Mouse (Mus musculus): Measurements from ENCODE around the gene Hnrnpf. TPM values are rescaled to one million over a fixed set of nuclear protein-coding genes. Genes with fewer than 3 reads are reported as not detected.

The Hnrnpf gene
- polyA plus RNA-seq, 1 experiment from 2014 or later, result 270 TPM

DNA sequence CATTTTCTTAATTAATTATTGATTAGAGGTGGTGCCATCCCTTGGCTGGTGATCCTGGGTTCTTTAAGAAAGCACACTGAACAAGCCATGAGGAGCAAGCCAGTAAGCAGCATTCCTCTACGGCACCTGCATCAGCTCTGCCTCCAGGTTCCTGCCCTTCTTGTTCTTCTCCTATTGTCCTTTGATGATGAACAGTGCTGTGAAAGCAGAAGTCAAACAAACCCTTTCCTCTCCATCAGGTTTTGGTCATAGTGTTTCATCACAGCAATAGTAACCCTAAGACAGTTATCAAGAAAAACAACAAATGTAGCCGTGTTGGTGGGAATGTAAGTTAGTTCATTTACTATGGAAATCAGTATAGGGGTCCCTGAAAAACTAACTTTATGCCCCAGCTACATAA, 6.7 kb upstream of the Hnrnpf start:
- H3K9me3 ChIP-seq, result no peaks in the 10 kb centered on the region
- no peak overlapping the region for H3K27ac ChIP-seq (replicated peaks)
- H3K4me1 ChIP-seq (replicated peaks), result no peaks in the 10 kb centered on the region
- H3K27me3 ChIP-seq, result no peaks in the 10 kb centered on the region
- no peak for ATAC-seq (ENCODE audit: low FRiP score, low read depth)
- H3K4me3 ChIP-seq, result no peak overlapping the region
- no peak overlapping the region for H3K9ac ChIP-seq
- no peaks in the 10 kb centered on the region for H3K36me3 ChIP-seq
- 92% methylated on average over 2 of the region's 2 CpGs for WGBS
- no peak overlapping the region for H3K4me2 ChIP-seq

- ATAC-seq (ENCODE audit: low FRiP score, low read depth), result no peak
- Histone ChIP-seq H3K9me3 (no peaks in the 10 kb centered on the region), H3K9ac (no peak overlapping the region), H3K36me3 (no peaks in the 10 kb centered on the region), H3K4me3 (no peak overlapping the region), H3K27me3 (no peaks in the 10 kb centered on the region), H3K27ac (replicated peaks) (no peak overlapping the region), H3K4me1 (replicated peaks) (no peaks in the 10 kb centered on the region), H3K4me2 (no peak overlapping the region)
- WGBS, result 82% methylated on average over 5 of the region's 5 CpGs
Observed at GRCm38 (mm10) chr6:117897800-117898199, 2.3 kb upstream of the Hnrnpf start.

- ATAC-seq (ENCODE audit: low FRiP score, low read depth), result no peak
- Histone ChIP-seq H3K27ac (replicated peaks) (no peak overlapping the region), H3K4me1 (replicated peaks) (peaks cover 9% of the 10 kb centered on the region), H3K27me3 (no peaks in the 10 kb centered on the region), H3K9me3 (no peaks in the 10 kb centered on the region), H3K36me3 (no peaks in the 10 kb centered on the region), H3K9ac (no peak overlapping the region), H3K4me3 (no peak overlapping the region), H3K4me2 (no peak overlapping the region)
- 78% methylated on average over 9 of the region's 9 CpGs for WGBS
Observed at GRCm38 (mm10) chr6:117901510-117902402, 1.6 kb downstream of the Hnrnpf start.

GRCm38 (mm10) chr6:117902556-117902955, 2.4 kb downstream of the Hnrnpf start:
- H3K9ac ChIP-seq, result no peak overlapping the region
- WGBS, result 81% methylated on average over 4 of the region's 4 CpGs
- no peak overlapping the region for H3K4me3 ChIP-seq
- peaks cover 9% of the 10 kb centered on the region for H3K4me1 ChIP-seq (replicated peaks)
- no peaks in the 10 kb centered on the region for H3K27me3 ChIP-seq
- H3K27ac ChIP-seq (replicated peaks), result no peak overlapping the region
- ATAC-seq (ENCODE audit: low FRiP score, low read depth), result no peak
- no peaks in the 10 kb centered on the region for H3K9me3 ChIP-seq
- H3K36me3 ChIP-seq, result no peaks in the 10 kb centered on the region
- no peak overlapping the region for H3K4me2 ChIP-seq

DNA sequence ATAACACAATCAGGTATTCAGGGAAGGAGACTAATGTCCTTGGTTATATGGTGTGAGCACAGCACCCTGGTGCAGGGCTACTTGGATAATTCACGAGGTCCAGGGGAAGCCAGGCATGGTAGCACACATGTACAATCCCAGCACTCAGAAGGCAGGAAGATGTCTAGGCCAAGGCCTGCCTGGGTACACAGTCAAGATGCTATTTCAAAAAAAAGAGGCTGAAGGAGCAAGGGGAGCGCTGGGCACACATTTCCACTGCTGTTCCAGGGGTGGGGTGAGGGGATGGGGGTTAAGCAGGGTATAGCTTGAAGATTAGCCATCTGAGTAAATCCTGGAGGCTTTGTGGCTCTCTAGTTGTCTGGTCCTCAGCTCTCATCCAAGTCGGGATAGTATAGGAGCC, 3.7 kb downstream of the Hnrnpf start:
- Histone ChIP-seq H3K27ac (replicated peaks) (no peak overlapping the region), H3K4me2 (no peak overlapping the region), H3K27me3 (no peaks in the 10 kb centered on the region), H3K9me3 (no peaks in the 10 kb centered on the region), H3K4me1 (replicated peaks) (peaks cover 22% of the 10 kb centered on the region), H3K9ac (no peak overlapping the region), H3K36me3 (no peaks in the 10 kb centered on the region), H3K4me3 (no peak overlapping the region)
- 83% methylated on average over 3 of the region's 3 CpGs for WGBS
- ATAC-seq (ENCODE audit: low FRiP score, low read depth), result no peak

- peak overlapping the region; percentile 53 for H3K9ac ChIP-seq
- ATAC-seq (ENCODE audit: low FRiP score, low read depth), result no peak
- H3K4me3 ChIP-seq, result peak overlapping the region; percentile 100
- peak overlapping the region; percentile 62 for H3K4me2 ChIP-seq
- H3K36me3 ChIP-seq, result no peaks in the 10 kb centered on the region
- H3K27ac ChIP-seq (replicated peaks), result peak overlapping the region; percentile 77
- no peaks in the 10 kb centered on the region for H3K27me3 ChIP-seq
- WGBS, result 30% methylated on average over 4 of the region's 4 CpGs
- H3K4me1 ChIP-seq (replicated peaks), result peaks cover 26% of the 10 kb centered on the region
- H3K9me3 ChIP-seq, result no peaks in the 10 kb centered on the region
Observed at GRCm38 (mm10) chr6:117905260-117905930, 5.3 kb downstream of the Hnrnpf start.

DNA sequence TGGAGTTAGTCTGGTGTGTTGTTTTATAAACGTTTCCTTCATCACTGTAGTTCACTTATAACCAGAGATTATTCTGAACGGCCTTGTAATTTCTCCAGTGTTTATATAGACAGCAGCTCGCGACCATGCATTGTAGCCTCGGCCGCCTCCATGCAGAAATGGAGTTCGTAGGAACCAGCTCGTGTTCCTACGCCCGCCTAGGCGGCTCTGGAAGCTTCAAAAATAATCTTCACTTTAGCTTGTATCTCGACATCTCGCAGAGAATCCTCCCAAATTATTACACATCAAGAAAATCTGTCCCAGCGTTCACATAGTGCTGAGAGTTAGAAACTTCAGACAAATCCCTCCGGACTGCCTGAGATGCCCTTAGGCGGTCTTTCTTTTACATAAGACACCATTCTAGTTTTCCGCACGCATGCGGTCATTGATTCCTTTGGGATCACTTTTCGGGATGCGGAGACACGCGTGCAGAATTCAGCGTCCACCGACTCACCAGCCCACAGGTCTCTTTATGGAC, 5.9 kb downstream of the Hnrnpf start:
- Histone ChIP-seq H3K4me3 (peak overlapping the region; percentile 100), H3K9me3 (no peaks in the 10 kb centered on the region), H3K27ac (replicated peaks) (peak overlapping the region; percentile 77), H3K27me3 (no peaks in the 10 kb centered on the region), H3K4me2 (peak overlapping the region; percentile 62), H3K4me1 (replicated peaks) (peaks cover 26% of the 10 kb centered on the region), H3K9ac (peak overlapping the region; percentile 53), H3K36me3 (no peaks in the 10 kb centered on the region)
- WGBS, result under 1% methylated on average over 25 of the region's 25 CpGs
- peak; percentile 46 for ATAC-seq (ENCODE audit: low FRiP score, low read depth)

DNA sequence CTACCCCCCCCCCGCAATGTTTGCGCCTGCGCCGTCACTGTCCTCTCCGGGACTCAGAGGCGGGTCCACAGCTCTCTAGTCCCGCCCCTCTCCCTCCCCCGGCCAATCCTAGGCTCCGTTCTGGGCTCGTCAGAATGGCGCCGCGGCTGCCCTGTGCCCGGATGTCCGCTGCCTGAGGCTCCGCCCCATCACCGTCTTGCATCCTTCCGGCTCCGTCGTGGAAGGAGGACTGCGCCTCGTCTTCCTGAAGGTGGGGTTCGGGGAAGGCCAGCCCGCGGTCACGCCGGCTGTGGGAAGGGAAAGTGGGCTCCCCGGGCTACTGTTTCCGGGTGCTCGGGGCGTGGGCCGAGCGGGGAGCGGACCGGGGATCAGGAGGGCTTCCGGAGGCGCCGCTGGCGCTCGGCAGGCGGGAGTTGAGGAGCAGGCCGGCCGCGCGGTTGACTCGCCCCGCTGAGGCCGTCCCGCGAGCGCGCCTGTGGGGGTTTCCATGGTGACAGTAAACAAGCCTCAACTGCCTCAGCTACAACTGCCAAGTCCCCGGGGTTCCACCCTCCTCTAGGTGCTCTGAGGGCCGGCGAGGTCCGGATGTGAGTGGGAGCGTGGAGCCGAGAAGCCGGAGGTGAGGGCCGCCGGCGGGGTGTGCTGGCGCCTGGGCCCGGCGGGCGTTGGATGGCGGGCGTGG, 6.6 kb downstream of the Hnrnpf start:
- no peaks in the 10 kb centered on the region for H3K27me3 ChIP-seq
- H3K4me1 ChIP-seq (replicated peaks), result peaks cover 26% of the 10 kb centered on the region
- peak overlapping the region; percentile 97 for H3K27ac ChIP-seq (replicated peaks)
- peak overlapping the region; percentile 100 for H3K4me2 ChIP-seq
- H3K9me3 ChIP-seq, result no peaks in the 10 kb centered on the region
- under 1% methylated on average over 57 of the region's 68 CpGs for WGBS
- no peaks in the 10 kb centered on the region for H3K36me3 ChIP-seq
- H3K9ac ChIP-seq, result peak overlapping the region; percentile 95
- peak; percentile 99 for ATAC-seq (ENCODE audit: low FRiP score, low read depth)
- peak overlapping the region; percentile 100 for H3K4me3 ChIP-seq

- Histone ChIP-seq H3K4me2 (peak overlapping the region; percentile 100), H3K9me3 (no peaks in the 10 kb centered on the region), H3K27me3 (no peaks in the 10 kb centered on the region), H3K9ac (peak overlapping the region; percentile 95), H3K36me3 (no peaks in the 10 kb centered on the region), H3K4me3 (peak overlapping the region; percentile 100), H3K4me1 (replicated peaks) (peaks cover 26% of the 10 kb centered on the region), H3K27ac (replicated peaks) (peak overlapping the region; percentile 97)
- peak; percentile 24 for ATAC-seq (ENCODE audit: low FRiP score, low read depth)
- under 1% methylated on average over 65 of the region's 77 CpGs for WGBS
Observed at GRCm38 (mm10) chr6:117907301-117907978, 7.3 kb downstream of the Hnrnpf start.

DNA sequence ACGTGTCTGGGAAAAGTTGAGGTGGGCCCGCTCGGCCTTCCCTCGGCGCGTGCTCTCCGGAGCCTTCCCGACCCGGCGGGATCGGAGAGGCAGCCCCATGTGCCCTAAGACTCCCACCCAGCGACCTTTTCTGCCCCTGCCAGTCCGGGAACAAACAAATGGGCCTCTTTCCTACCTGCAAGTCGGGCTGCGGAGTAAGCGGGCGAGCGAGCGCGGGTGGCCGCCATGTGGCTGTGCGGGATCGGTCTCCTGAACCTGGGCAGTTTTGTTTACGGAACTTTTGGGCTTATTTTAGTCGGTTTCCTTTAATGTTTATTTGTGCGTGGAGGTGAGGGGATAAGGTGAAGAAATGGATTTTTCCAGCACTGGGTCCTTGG, 7.8 kb downstream of the Hnrnpf start:
- no peaks in the 10 kb centered on the region for H3K36me3 ChIP-seq
- peak overlapping the region; percentile 97; the same call in 1 of the 2 replicates for H3K27ac ChIP-seq (replicated peaks)
- WGBS, result under 1% methylated on average over 26 of the region's 26 CpGs

GRCm38 (mm10) chr6:117908424-117908900, 8.3 kb downstream of the Hnrnpf start:
- Histone ChIP-seq H3K4me2 (peak overlapping the region; percentile 100), H3K27me3 (no peaks in the 10 kb centered on the region), H3K4me3 (peak overlapping the region; percentile 100), H3K9me3 (no peaks in the 10 kb centered on the region), H3K9ac (peak overlapping the region; percentile 95; the same call in 1 of the 2 replicates), H3K36me3 (no peaks in the 10 kb centered on the region), H3K4me1 (replicated peaks) (peaks cover 26% of the 10 kb centered on the region), H3K27ac (replicated peaks) (no peak overlapping the region)
- no peak for ATAC-seq (ENCODE audit: low FRiP score, low read depth)
- 2% methylated on average over 14 of the region's 14 CpGs for WGBS

More for the DNA sequence above, 7.8 kb downstream of the Hnrnpf start:
- Histone ChIP-seq H3K27me3 (no peaks in the 10 kb centered on the region), H3K4me3 (peak overlapping the region; percentile 100), H3K4me2 (peak overlapping the region; percentile 100), H3K4me1 (replicated peaks) (peaks cover 26% of the 10 kb centered on the region), H3K9me3 (no peaks in the 10 kb centered on the region), H3K9ac (peak overlapping the region; percentile 95)
- ATAC-seq (ENCODE audit: low FRiP score, low read depth), result no peak

Measured in hindbrain, embryonic 15.5 days (tissue).